Mouse (Mus musculus): ENCODE data around the gene Pglyrp2. TPM values are rescaled to one million over a fixed set of nuclear protein-coding genes. Genes with fewer than 3 reads are reported as not detected.

Pglyrp2 gene
- total RNA-seq, 4 experiments from 2014 or later, result not detected

- no peak for DNase-seq (ENCODE audit: low spot score in 2 of 2)
Observed at GRCm38 (mm10) chr17:32402779-32403157, 21.2 kb downstream of the Pglyrp2 start.

GRCm38 (mm10) chr17:32402011-32402778, 21.8 kb downstream of the Pglyrp2 start:
- DNase-seq (ENCODE audit: low spot score in 2 of 2), result no peak

GRCm38 (mm10) chr17:32396266-32396665, 27.7 kb downstream of the Pglyrp2 start:
- no peak for DNase-seq (ENCODE audit: low spot score in 2 of 2)

GRCm38 (mm10) chr17:32393944-32394343, 30.0 kb downstream of the Pglyrp2 start:
- no peak for DNase-seq (ENCODE audit: low spot score in 2 of 2)

GRCm38 (mm10) chr17:32389101-32389659, 34.8 kb downstream of the Pglyrp2 start, which contains the start of gene Wiz:
Gene Wiz (minus strand): TSS chr17:32389439.
- peak; percentile 92 to 93 for DNase-seq (ENCODE audit: low spot score in 2 of 2)

GRCm38 (mm10) chr17:32388370-32389100, 35.4 kb downstream of the Pglyrp2 start:
- no peak for DNase-seq (ENCODE audit: low spot score in 2 of 2)

GRCm38 (mm10) chr17:32387986-32388369, 36.0 kb downstream of the Pglyrp2 start:
- no peak for DNase-seq (ENCODE audit: low spot score in 2 of 2)

- peak in 1 of 2 experiments; percentile 44 for DNase-seq (ENCODE audit: low spot score in 2 of 2)
Observed at GRCm38 (mm10) chr17:32386659-32387432, 37.1 kb downstream of the Pglyrp2 start.

GRCm38 (mm10) chr17:32383661-32384060, 40.3 kb downstream of the Pglyrp2 start:
- DNase-seq (ENCODE audit: low spot score in 2 of 2), result peak in 1 of 2 experiments; percentile 5

- no peak for DNase-seq (ENCODE audit: low spot score in 2 of 2)
Observed at GRCm38 (mm10) chr17:32382576-32382975, 41.4 kb downstream of the Pglyrp2 start.

GRCm38 (mm10) chr17:32378786-32379185, 45.2 kb downstream of the Pglyrp2 start:
- DNase-seq (ENCODE audit: low spot score in 2 of 2), result no peak

- DNase-seq (ENCODE audit: low spot score in 2 of 2), result no peak
Observed at GRCm38 (mm10) chr17:32377137-32377536, 46.8 kb downstream of the Pglyrp2 start.

GRCm38 (mm10) chr17:32376475-32376874, 47.5 kb downstream of the Pglyrp2 start:
- no peak for DNase-seq (ENCODE audit: low spot score in 2 of 2)

GRCm38 (mm10) chr17:32368991-32369578, 54.9 kb downstream of the Pglyrp2 start:
- no peak for DNase-seq (ENCODE audit: low spot score in 2 of 2)

GRCm38 (mm10) chr17:32367706-32368105, 56.3 kb downstream of the Pglyrp2 start:
- DNase-seq (ENCODE audit: low spot score in 2 of 2), result no peak

- no peak for DNase-seq (ENCODE audit: low spot score in 2 of 2)
Observed at GRCm38 (mm10) chr17:32365296-32365695, 58.7 kb downstream of the Pglyrp2 start.

GRCm38 (mm10) chr17:32364850-32365249, 59.1 kb downstream of the Pglyrp2 start:
- no peak for DNase-seq (ENCODE audit: low spot score in 2 of 2)

GRCm38 (mm10) chr17:32364331-32364730, 59.6 kb downstream of the Pglyrp2 start:
- peak; percentile 65 to 80 for DNase-seq (ENCODE audit: low spot score in 2 of 2)

- DNase-seq (ENCODE audit: low spot score in 2 of 2), result no peak
Observed at GRCm38 (mm10) chr17:32363821-32364301, 60.1 kb downstream of the Pglyrp2 start.

GRCm38 (mm10) chr17:32362686-32363085, 61.3 kb downstream of the Pglyrp2 start:
- DNase-seq (ENCODE audit: low spot score in 2 of 2), result no peak

Measured in layer of hippocampus, adult 8-10 months (tissue).